Mouse (Mus musculus): ENCODE data around the gene Crlf3.

GRCm38 (mm10) chr11:80104407-80104806 lies 23.6 kb upstream of the Crlf3 start:
- TF ChIP-seq HCFC1 (IDR thresholded peaks at IDR 0.05; ENCODE audit: borderline replicate concordance, insufficient read depth, low read length) (no peak), MAFK (IDR thresholded peaks at IDR 0.05; ENCODE audit: insufficient read depth, low read depth, low read length) (no peak)
